Mouse (Mus musculus) cerebellum, postnatal 36 days (tissue): ENCODE results near the gene Palm.

Experiments used
- DNase-seq, 2 experiments: peaks; one replicate each; pipeline ENCODE4 v3.0.0; 2021 to 2022; ENCODE audit warnings: mixed read lengths in 2 of 2

Palm gene

GRCm38 (mm10) chr10:79773208-79773607 is 20.2 kb upstream of the Palm start:
- DNase-seq = no peak

- no peak for DNase-seq
Observed at GRCm38 (mm10) chr10:79774486-79775279, 18.7 kb upstream of the Palm start.

- DNase-seq = no peak
Observed at GRCm38 (mm10) chr10:79777103-79777531, 16.3 kb upstream of the Palm start, which contains the start of gene Fstl3. Fstl3 (plus strand) TSS chr10:79777272.

GRCm38 (mm10) chr10:79778006-79778405 is 15.4 kb upstream of the Palm start:
- no peak for DNase-seq

- DNase-seq = no peak
Observed at GRCm38 (mm10) chr10:79779193-79779592, 14.2 kb upstream of the Palm start.

- peak; percentile 96 to 97 for DNase-seq
Observed at GRCm38 (mm10) chr10:79779784-79780663, 13.3 kb upstream of the Palm start.

- DNase-seq = no peak
Observed at GRCm38 (mm10) chr10:79780664-79781015, 12.7 kb upstream of the Palm start.

GRCm38 (mm10) chr10:79781139-79781538 is 12.2 kb upstream of the Palm start:
- no peak for DNase-seq

GRCm38 (mm10) chr10:79781956-79782355 is 11.4 kb upstream of the Palm start:
- DNase-seq = no peak

GRCm38 (mm10) chr10:79783050-79783449 is 10.3 kb upstream of the Palm start:
- DNase-seq = no peak

GRCm38 (mm10) chr10:79783920-79784800 is 9.2 kb upstream of the Palm start:
- DNase-seq = peak; percentile 49 to 56

GRCm38 (mm10) chr10:79788386-79789158 is 4.8 kb upstream of the Palm start:
- peak; percentile 84 to 91 for DNase-seq

GRCm38 (mm10) chr10:79789581-79789980 is 3.8 kb upstream of the Palm start:
- no peak for DNase-seq

- no peak for DNase-seq
Observed at GRCm38 (mm10) chr10:79790861-79791260, 2.5 kb upstream of the Palm start, which contains the start of gene Prss57. Prss57 (minus strand) TSS chr10:79790961.

- no peak for DNase-seq
Observed at GRCm38 (mm10) chr10:79792339-79793040, 882 bp upstream of the Palm start.

GRCm38 (mm10) chr10:79793738-79794490 is 542 bp downstream of the Palm start:
- DNase-seq = peak; percentile 33 to 48

GRCm38 (mm10) chr10:79794491-79794931 is 1.1 kb downstream of the Palm start:
- DNase-seq = peak; percentile 43 to 52

- DNase-seq = no peak
Observed at GRCm38 (mm10) chr10:79795905-79796304, 2.5 kb downstream of the Palm start.

- DNase-seq = no peak
Observed at GRCm38 (mm10) chr10:79797326-79797725, 4.0 kb downstream of the Palm start.

- no peak for DNase-seq
Observed at GRCm38 (mm10) chr10:79798289-79798928, 5.0 kb downstream of the Palm start.
